Mouse (Mus musculus): ENCODE measurements around the gene Prg2.
A peak's percentile ranks its signal among the peaks of the same experiment; 100 is the strongest.

The Prg2 gene

DNA sequence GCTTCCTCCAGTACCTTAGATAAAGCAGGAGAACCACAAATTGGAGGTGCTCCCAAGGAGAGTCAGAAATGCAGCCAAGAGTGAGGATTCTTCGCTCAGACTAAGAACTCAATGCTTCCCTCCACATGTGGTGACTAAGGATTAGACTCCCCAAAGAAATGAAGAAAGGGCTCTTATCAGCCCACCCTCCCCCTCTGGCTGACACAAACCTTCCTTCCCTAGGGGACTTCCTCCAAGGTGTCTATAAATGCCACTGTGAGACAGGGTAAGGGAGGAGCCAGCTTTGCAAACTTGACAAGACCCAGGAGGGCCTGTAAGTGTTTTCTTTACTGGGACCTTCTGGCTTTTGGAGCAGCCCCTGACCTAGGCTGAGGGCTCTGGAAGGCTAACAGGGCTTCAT is at the start of gene Prg2:
Prg2 (plus strand) TSS at position 274 of the 400 bp plus-strand sequence.
- DNase-seq (ENCODE audit: low spot score): no peak

DNA sequence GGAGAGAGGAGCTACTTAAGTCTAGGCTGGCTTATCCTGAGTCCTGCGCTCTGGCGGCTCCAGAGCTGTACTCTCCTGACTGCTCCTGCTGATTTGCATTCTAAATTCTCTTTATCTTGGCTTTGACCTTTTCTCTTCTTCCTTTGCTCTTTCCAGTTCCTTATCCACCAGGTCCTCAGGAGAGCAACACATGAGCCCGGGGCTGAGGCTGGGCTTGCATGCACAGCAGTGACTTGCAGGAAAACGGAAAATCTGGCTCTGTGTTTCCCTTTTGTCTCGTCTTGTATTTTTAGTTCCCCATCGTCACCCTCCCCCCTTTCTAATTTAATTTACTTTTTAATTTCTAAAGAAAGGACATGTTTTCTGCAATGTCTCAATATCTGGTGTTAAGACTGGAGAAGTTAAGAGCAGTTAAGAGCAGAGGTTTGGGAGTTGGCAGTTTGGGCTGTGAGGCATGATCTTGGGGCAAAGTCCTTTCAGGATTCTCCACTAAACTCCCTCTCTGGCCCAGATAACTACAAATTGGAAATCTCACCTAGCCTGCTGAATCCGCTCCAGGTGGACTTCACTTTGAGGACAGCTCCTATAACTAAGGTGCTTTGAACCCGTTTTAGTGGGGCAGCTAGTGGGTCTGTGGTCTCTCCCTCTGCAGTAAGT is 46.1 kb upstream of the Prg2 start:
- no peak for DNase-seq (ENCODE audit: low spot score)

DNA sequence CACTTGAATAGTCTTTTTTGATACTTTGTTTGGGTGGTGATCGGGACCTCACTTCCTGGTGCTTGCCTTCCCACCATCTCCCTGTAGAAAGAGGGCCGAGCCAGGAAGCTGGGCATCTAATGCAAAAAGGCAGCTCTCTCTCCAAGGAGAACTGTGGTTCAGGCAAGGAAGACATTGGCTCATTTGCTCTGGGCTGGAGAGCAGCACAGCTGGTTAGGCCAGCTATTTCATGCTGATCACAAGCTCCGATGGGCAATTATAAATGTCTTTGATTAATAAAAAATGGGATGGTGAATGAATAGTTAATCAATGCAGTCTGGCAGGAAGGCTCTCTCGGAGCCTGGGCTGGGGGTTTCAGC is 45.6 kb upstream of the Prg2 start:
- DNase-seq (ENCODE audit: low spot score): no peak

DNA sequence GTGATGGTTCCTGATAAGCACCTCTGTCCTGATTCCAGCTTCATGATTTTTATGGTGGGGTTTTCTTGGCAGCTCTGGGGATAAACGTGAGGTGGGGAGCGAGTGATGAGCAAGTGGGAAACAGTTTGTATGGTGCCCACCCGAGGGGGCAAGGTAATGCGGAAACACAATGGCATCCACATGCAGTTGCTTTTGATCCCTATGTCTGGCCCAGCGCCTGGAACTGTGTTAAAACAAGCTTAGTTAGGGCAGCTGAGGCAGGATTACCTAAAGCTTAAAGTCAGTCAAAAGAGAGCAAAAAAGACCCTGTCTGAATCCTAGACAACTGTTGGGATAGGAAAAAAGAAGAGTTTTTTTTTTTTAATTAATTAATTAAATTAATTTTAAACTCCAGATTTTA is 45.2 kb upstream of the Prg2 start:
- DNase-seq (ENCODE audit: low spot score): no peak

DNA sequence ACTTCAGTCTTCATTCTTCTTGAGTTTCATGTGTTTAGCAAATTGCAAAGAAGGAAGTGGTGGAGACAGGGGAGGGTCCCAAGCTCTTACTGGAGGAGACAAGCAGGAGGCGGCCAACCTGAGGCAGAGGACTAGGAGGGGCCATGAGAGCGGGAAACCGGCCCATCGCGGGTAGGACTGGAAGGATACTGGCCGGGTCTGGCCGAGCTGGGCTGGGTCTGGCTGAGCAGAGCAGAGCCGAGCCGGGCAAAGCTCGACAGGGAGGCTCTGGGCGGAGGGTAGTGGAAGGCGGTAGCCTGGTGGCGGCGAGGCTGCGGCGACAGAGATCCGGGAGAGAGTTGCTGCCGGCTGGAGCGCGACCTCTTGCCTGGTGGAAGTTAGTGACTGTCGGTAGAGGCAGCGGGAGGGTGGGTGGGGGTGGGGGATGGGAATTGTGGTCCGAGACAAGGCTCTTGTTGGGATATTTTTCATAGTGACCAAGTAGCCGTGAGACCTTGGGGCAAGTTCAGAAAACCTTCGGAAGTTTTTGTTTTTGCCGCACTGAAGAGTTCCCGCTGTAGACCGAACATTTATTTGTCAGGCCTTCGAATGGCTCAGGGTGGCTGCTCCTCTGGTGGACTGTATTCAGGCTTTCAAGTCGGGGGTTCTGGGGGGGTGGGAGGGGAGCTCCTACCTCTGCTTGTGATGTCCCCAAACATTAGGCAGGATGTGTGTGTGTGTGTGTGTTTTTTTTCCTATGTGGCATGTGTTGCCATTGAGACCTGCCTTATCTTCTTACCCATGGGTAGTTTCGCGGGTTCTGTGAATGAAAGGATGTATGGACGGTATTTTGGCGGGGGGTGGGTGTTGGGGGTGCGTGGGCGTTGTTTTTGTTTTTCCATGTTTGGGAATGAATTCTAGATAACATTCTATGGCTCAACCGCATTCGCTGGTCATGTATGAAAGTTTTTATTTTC is 43.5 kb upstream of the Prg2 start, which contains the start of gene Slc43a3:
Slc43a3 (plus strand) TSS at position 106 of the 956 bp plus-strand sequence.
- DNase-seq (ENCODE audit: low spot score): no peak

DNA sequence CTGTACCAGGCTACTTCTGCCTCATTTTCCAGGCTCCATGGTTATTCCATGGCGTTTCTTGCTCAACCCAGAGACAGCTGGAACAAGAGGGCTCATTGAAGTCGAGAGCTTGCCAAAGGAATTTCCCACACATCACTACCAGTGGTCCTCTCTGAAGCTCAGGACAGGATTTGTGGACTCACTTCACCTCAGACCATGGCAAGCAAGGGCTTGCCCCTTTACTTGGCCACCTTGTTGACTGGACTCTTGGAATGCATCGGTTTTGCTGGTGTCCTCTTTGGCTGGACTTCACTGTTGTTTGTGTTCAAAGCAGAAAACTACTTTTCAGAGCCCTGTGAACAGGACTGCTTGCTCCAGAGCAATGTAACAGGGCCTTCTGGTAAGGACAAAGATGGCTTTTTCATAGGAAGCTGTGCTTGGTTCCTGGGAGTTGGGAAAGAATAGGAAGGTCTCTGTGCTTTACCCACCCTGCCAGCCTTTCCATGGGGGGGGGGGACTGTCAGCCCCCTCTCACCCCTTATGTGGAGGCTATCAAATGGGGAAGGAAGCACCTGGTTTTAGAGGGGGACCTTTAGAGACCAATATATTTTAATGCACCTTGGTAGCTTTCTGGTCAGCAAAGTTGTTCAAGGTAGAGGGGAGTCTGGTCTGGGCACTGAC is 42.6 kb upstream of the Prg2 start:
- no peak for DNase-seq (ENCODE audit: low spot score)

DNA sequence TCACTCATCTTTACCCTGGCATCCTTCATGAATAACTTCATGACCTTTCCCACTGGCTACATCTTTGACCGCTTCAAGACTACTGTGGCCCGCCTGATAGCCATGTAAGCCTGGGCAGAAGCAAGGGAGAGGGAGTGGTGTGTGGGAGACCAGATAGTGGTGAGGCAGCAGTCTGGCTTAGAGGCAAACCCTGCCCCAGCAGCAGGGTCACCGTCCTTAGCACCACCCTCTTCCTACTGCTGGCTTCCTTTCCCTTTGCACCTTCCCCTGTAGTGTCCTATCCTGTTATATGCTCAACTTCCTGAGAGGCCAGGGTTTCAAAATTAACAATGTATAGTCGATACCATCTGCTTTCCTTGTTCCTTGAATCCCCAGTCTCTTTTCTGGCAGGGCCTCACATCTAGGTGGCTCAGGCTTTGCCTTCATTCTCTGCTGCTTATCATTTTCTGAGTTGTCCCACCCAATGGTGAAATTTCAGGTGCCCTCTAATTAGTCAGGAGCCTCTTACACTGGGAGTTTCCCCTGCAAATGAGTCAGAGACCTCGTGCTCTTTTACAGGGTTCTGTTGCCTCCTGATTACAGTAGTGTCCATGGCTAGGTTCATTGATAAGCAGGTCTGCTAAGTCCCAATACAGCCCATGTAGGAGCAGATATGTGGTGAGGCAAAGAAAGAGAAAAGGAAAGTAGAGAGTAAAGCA is 41.9 kb upstream of the Prg2 start:
- DNase-seq (ENCODE audit: low spot score): no peak

DNA sequence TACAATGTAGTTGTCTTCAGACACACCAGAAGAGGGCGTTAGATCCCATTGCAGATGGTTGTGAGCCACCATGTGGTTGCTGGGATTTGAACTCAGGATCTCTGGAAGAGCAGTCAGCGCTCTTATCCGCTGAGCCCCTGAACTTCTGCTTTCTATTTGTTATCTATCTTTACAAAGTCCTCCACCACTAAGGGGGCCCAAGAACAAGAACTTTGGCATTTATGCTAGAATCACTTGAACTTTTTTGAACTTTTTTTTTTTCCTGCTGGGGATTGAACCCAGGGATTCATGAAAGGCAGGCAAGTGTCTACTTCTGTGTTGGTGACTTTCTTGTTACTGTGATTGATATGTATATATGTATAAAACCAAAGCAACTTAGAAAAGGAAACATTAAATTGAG is 41.0 kb upstream of the Prg2 start:
- no peak for DNase-seq (ENCODE audit: low spot score)

DNA sequence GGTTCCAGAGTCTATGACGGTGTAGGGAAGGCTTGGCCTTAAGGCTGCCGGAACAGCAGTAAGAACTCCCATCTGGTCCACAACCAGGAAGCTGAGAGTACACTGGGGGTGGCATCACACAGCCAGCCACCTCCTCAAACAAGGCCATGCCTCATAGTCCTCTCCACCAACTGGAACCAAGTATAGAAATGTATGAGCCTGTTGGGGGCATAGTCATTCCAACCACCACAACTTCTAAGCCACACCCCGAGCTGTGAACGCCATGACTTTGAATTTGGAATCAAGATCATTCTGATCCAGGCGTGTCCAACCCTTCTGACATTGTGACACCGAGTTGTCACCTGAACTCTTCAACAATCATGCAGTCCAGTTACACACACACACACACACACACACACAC is 40.5 kb upstream of the Prg2 start:
- no peak for DNase-seq (ENCODE audit: low spot score)

DNA sequence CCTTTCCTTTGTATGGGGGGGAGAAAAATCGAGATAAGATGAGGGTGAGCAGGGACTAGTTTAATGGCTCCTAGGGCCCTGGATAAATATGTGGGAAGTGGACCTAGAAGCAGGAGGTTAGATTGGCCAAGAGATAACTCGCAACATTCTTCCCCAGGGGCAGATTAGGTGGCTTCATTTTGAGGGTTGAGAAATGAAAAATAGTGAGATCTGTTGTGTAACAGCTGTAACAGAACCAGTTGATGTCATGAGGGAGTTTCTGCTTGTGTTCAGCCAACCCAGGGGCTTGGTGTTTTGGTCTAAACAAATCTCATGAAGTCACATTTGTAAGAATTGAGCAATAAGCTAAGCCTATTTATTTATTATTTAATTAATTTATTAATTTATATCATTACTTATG is 38.9 kb upstream of the Prg2 start:
- DNase-seq (ENCODE audit: low spot score): no peak

DNA sequence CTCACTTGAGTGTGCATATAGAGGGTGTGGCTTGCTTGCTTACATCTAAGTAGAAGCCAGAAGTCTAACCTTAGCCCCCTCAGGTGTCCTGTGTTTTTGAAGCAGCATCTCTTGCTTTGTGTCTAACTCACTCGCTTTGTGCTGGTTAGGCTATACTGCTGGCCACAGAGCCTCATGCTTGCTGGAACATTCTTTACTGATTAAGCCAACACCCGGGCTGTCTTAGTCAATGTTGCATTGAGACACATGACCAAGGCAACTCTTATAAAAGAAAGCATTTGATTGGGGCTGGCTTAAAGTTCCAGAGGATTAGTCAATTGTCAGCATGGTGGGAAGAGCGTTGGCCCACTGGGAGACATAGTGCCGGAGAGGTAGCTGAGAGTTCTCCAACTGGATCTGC is 38.5 kb upstream of the Prg2 start:
- DNase-seq (ENCODE audit: low spot score): no peak

DNA sequence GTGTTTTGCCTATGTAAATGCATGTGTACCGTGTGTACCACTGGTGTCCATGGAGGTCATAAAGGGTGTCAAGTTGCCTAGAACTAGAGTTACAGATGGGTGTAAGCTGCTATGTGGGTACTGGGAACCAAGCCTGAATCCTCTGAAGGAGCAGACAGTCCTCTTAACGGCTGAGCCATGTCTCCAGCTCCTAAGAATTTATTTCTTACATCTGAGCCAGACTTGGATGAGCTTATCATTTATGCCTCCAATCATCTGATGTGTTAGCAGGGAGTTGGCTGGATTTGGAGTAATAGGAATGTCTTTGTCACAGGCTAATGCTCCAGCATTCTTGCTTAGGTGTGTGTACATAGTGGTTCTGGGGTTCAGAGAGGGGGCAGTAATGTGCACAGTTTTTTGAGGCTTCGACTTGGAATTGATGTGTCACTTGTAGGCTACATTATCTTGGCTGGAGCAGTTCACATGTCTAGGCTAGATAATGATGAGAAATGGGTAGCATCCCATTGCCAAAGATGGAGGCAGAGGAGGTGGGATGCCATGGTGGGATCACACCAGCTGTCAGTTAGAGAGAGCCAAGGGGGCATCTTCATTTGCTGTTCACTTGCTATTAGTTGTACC is 33.0 kb upstream of the Prg2 start:
- no peak for DNase-seq (ENCODE audit: low spot score)

DNA sequence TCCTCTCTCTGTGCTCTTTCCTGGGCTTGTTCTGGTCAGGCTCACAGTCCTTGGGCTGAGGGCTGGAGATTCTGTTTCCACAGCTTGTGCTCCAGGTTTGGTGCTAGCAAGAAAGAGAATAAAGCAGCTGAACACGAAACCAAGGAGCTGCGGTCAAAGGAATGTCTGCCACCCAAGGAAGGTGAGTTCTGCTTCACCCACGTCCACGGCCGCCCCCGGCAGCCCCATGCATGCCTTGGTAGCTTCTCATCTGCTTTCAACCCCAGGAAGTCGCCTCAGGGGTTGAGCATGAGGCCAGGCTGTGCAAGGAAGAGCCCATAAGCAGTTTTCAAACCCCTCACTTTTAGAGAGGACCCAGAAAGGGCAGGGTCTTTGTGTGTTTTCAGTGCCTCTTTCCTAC is 32.0 kb upstream of the Prg2 start:
- DNase-seq (ENCODE audit: low spot score): no peak

DNA sequence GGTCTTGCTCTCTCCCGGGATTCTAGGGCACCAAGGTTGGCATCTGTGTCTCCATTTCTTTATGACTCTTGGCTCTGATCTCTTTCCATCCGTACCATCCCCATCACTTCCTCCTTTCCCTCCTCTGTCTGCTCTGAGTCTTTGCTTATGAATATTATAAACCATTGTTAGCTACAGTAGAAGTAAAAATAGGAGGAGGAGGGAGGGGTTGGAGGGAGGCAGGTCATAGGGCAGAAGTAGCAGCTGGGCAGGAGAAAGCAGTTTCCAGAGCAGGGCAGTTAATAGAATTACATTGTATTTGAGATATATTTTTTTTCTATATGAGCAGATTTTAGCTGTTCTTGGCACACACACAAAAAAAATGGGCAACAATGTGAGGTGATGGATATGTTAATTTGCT is 31.5 kb upstream of the Prg2 start:
- no peak for DNase-seq (ENCODE audit: low spot score)

DNA sequence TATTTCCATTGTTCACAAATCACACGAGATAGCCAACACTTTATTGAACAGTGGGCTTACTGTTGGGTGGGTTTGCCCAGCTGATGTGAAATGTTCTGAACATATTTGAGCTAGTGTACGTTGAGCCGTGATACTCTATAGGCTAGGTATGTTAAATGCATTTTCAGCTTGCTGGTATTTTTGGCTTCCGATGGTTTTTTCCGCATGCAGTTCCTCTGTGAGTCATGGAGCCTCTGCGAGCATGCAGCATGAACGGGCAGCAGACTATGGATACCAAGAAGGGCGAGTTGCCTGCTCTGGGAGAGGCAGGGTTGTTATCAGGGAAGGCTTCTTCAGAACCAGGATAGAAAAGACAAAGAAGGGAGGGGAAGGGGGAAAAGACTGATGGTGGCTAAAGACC is 29.2 kb upstream of the Prg2 start:
- DNase-seq (ENCODE audit: low spot score): no peak

DNA sequence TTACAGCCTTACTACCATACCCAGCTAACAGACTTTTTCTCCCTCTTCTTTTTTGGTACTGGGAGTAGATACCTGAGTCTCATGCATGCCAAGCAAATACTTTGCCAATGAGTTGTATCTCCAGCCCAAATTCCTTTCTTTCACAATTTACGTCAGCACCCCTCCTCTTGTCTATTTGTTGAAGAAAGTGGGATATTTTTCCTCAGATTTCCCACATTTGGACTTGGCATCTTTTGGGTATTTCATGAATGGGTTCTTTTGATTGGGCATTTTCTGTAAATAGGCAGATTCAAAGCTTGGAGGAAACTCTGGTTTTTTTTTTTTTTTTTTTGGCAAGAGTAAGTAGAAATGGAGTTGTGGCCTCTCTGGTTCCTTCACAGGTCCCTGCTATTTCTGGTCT is 28.0 kb upstream of the Prg2 start:
- no peak for DNase-seq (ENCODE audit: low spot score)

DNA sequence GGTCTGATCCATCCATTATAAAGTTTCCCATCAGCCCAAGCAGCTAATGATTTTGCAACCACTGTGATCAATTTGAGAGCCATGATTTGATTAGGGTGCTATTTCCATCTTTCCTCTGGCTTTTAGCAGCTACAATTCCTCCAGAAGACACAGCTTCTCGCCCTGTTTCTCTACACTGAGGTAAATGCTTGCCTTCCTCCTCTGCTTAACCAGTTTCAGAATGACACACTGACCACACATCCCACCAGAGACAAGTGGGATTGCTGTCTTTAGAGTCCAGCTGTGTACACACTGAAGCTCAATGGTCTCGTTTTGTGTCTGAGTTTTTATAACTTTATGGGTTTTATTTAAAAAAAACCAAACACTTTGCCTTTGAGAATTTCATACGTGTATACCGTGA is 27.6 kb upstream of the Prg2 start:
- no peak for DNase-seq (ENCODE audit: low spot score)

DNA sequence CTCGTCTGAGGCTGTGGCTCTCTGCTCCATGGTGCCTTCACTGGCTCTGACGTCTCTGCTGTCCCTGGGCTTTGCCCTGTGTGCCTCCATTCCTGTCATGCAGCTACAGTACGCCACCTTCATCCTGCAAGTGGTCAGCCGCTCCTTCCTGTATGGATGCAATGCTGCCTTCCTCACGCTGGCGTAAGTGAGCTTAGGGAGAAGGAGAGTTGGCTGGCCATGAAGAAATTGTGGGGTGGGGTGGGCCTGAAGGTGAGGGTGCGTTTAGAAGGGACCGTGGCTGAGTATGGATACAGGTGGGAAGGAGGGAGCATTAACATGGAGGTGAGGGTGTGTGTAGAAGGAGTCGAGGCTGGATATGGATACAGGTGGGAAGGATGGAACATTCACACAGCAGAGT is 24.8 kb upstream of the Prg2 start:
- no peak for DNase-seq (ENCODE audit: low spot score)

DNA sequence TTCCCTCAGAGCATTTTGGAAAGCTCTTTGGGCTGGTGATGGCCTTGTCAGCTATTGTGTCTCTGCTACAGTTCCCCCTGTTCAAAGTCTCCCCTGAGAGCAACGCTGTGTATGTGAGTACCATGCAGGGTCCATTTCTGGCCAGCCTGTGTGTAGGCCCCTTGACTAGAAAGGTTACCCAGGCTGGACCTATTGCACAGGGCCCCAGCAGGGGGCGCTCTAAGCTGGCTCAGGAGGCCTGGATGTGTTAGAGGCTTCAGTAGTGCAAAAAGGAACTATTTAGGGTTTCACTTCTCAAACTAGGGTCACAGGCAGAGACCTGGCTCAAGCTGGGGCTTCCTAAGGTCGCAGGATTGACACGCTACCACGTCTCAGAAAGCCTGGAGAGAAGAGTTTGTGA is 24.0 kb upstream of the Prg2 start:
- DNase-seq (ENCODE audit: low spot score): peak; percentile 53

DNA sequence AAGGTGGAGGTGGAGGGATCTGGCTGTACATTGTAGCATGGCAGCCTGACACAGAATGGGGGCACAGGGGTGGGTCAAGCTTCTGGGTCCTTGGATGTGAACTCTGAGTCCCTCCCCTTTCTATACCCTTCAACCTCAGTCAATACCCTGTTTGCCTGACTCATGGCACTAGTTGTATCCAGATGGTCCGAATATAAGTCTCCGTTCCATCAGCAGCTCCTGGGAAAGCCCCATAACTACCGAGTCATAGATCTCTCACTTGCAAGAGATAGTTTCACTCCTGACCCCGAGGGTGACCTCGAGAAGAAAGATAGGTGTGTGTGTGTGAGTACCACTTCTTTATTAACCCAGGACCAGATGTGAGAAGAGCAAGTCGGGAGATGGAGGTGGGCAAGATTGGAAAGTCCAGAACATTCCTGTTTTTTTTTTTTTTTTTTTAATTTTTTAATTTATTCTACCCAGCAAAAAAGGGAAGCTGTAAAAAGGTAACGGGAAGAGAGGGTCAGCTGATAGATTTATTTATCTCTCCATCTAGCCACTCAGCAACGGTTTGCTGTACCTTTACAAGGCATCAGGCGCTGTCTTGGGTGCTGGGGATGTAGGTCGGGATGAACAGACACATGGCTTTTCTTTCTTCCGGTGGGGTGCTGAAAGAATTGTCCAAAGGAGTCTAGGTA is 21.5 kb upstream of the Prg2 start:
- DNase-seq (ENCODE audit: low spot score): no peak

DNA sequence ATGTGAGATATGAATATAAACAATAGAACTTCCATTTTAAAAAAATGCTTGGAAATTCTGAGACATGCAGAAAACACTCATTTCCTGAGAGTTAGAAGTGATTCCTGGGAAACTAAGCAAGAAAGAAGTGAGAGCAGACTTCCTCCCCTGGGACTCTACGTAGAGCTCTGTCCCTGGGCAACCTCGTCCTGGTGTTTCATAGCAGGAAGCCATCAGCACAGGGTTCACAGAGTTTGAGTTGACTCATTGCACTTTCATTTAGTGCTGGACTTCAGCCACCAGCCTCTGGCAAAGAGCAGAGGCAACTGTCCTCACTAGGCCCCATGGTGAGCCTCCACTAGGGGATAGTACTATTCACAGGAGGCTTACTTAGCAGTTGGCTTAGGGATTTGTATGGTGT is 19.0 kb upstream of the Prg2 start:
- DNase-seq (ENCODE audit: low spot score): no peak

All from layer of hippocampus, adult 11-12 months (tissue).